Mouse (Mus musculus) bone marrow macrophage, adult 2 months (primary cell): ENCODE results near the gene Gng2.

Source experiments
- CTCF ChIP-seq: IDR thresholded peaks from 2 replicates; pipeline ENCODE4 v1.5.1; 2012; ENCODE audit warnings: low read depth, mild to moderate bottlenecking, low read length, moderate library complexity
- POLR2A ChIP-seq: IDR thresholded peaks from 2 replicates; pipeline ENCODE4 v1.6.1; 2012; ENCODE audit warnings: mild to moderate bottlenecking, low read depth, low read length, borderline replicate concordance

DNA sequence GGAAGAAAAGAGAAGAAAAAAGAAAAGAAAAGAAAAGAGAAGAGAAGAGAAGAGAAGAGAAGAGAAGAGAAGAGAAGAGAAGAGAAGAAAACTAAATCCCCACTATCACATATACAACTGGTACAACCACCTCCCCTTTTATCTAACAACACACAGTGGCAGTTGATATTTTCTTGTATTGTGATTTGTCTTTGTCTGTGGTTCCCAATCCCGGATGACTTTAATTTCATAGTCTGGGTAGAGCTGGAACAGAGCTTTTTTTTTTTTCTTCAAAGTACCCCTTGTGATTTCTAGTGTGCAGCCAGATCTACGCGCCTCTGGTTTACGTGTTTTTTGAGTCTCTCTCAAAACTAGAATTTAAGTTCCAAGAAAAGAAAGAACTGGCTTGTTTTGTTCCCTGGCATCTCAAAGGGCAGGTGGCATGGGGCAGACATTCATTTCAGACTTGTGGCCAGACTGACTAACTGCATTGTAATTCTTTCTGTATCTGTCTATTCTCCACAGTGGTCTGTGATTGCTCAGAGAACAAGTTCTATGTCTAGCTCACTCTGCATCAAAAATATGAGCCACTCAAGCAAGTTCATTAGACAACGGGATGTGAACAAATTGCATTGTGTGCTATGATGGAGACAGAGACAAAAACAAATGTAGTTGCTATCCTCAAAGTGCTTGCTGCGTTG lies 7.2 kb downstream of the Gng2 start:
- TF ChIP-seq CTCF, result no peak
- no peak for TF ChIP-seq POLR2A
